Mouse (Mus musculus): ENCODE measurements around the gene Gm3543. TPM values are rescaled to one million over a fixed set of nuclear protein-coding genes. Genes with fewer than 3 reads are reported as not detected.
"Not testable (repeated sequence)": the region's sequence is repeated elsewhere in the genome, so short reads cannot be mapped to it uniquely, and the experiment has no call there.

The Gm3543 gene
- total RNA-seq (2021): not detected in 2 replicates
- long read RNA-seq: 0 reads

- not testable (repeated sequence) for DNase-seq
Observed at GRCm38 (mm10) chr14:41983225-41983624, at the start of gene Gm3543. Gene Gm3543 (minus strand): TSS chr14:41983325.

- not testable (repeated sequence) for DNase-seq
Observed at GRCm38 (mm10) chr14:41968596-41968995, 14.5 kb downstream of the Gm3543 start.

GRCm38 (mm10) chr14:41967827-41968226 lies 15.3 kb downstream of the Gm3543 start, which contains the start of gene Gm6401:
Gene Gm6401 (minus strand): TSS chr14:41967927.
- not testable (repeated sequence) for DNase-seq

- DNase-seq: not testable (repeated sequence)
Observed at GRCm38 (mm10) chr14:41964095-41964494, 19.0 kb downstream of the Gm3543 start.

GRCm38 (mm10) chr14:41943695-41944094 lies 39.4 kb downstream of the Gm3543 start, which contains the start of gene 1700024B05Rik:
Gene 1700024B05Rik (plus strand): TSS chr14:41943995.
- not testable (repeated sequence) for DNase-seq

Other genes with a start within 250 kb of the Gm3543 start
- not detected in 2 replicates for gene Gm7929, start 232.7 kb downstream of the Gm3543 start, total RNA-seq (2021)
- gene Gm47189, start 210.9 kb downstream of the Gm3543 start, total RNA-seq (2021): not detected in 2 replicates
- gene Gm7980, start 76.0 kb downstream of the Gm3543 start, total RNA-seq (2021): not detected in 2 replicates
- gene 1700049E17Rik1, start 58.4 kb downstream of the Gm3543 start, total RNA-seq (2021): not detected in 2 replicates
- gene 1700024B05Rik, start 39.3 kb downstream of the Gm3543 start, total RNA-seq (2021): not detected in 2 replicates
- not detected in 2 replicates for gene Gm6401, start 15.4 kb downstream of the Gm3543 start, total RNA-seq (2021)
- not detected in 2 replicates for gene Gm7951, start 134.0 kb upstream of the Gm3543 start, total RNA-seq (2021)
- not detected in 2 replicates for gene Gm17027, start 179.3 kb upstream of the Gm3543 start, total RNA-seq (2021)
- gene Gm3573, start 207.5 kb upstream of the Gm3543 start, total RNA-seq (2021): not detected in 2 replicates